Mouse (Mus musculus) layer of hippocampus, postnatal 10 days (tissue): ENCODE data around the gene App. TPM values are rescaled to one million over a fixed set of nuclear protein-coding genes. Genes with fewer than 3 reads are reported as not detected.

Source experiments
- DNase-seq, 2 experiments: peaks; one replicate each; pipeline ENCODE4 v3.0.0; 2021; ENCODE audit warnings: low spot score in 2 of 2
- total RNA-seq, 2 experiments: library from RNA; stranded (reverse); gene quantifications; 2 replicates each; pipeline ENCODE4 v1.2.3; 2021

App gene
- total RNA-seq, 2 experiments from 2014 or later, result 1,081 to 1,149 TPM

- DNase-seq, result no peak
Observed at GRCm38 (mm10) chr16:85124649-85125048, 48.9 kb downstream of the App start.

GRCm38 (mm10) chr16:85121983-85122382, 51.6 kb downstream of the App start:
- DNase-seq, result no peak

- DNase-seq, result no peak
Observed at GRCm38 (mm10) chr16:85118916-85119315, 54.6 kb downstream of the App start.

GRCm38 (mm10) chr16:85117541-85117940, 56.0 kb downstream of the App start:
- DNase-seq, result no peak

GRCm38 (mm10) chr16:85115837-85116236, 57.7 kb downstream of the App start:
- peak in 1 of 2 experiments; percentile 45 for DNase-seq

- no peak for DNase-seq
Observed at GRCm38 (mm10) chr16:85114742-85115141, 58.8 kb downstream of the App start.

- DNase-seq, result no peak
Observed at GRCm38 (mm10) chr16:85113941-85114340, 59.6 kb downstream of the App start.

- DNase-seq, result no peak
Observed at GRCm38 (mm10) chr16:85112254-85112653, 61.3 kb downstream of the App start.

- peak; percentile 37 to 48 for DNase-seq
Observed at GRCm38 (mm10) chr16:85110428-85110827, 63.1 kb downstream of the App start.

GRCm38 (mm10) chr16:85108486-85108885, 65.1 kb downstream of the App start:
- DNase-seq, result no peak

GRCm38 (mm10) chr16:85106644-85107323, 66.8 kb downstream of the App start:
- no peak for DNase-seq

- DNase-seq, result no peak
Observed at GRCm38 (mm10) chr16:85105603-85106002, 68.0 kb downstream of the App start.

- no peak for DNase-seq
Observed at GRCm38 (mm10) chr16:85103116-85103787, 70.3 kb downstream of the App start.

- DNase-seq, result no peak
Observed at GRCm38 (mm10) chr16:85101544-85101943, 72.0 kb downstream of the App start.

GRCm38 (mm10) chr16:85100806-85101205, 72.8 kb downstream of the App start:
- DNase-seq, result no peak

GRCm38 (mm10) chr16:85099487-85099886, 74.1 kb downstream of the App start:
- no peak for DNase-seq

- DNase-seq, result no peak
Observed at GRCm38 (mm10) chr16:85099044-85099443, 74.5 kb downstream of the App start.

- no peak for DNase-seq
Observed at GRCm38 (mm10) chr16:85096396-85096795, 77.2 kb downstream of the App start.

GRCm38 (mm10) chr16:85095923-85096322, 77.6 kb downstream of the App start:
- DNase-seq, result no peak

- no peak for DNase-seq
Observed at GRCm38 (mm10) chr16:85092644-85093091, 80.9 kb downstream of the App start.

- no peak for DNase-seq
Observed at GRCm38 (mm10) chr16:85092183-85092582, 81.4 kb downstream of the App start.

- no peak for DNase-seq
Observed at GRCm38 (mm10) chr16:85090992-85091391, 82.6 kb downstream of the App start.

- no peak for DNase-seq
Observed at GRCm38 (mm10) chr16:85088126-85088525, 85.4 kb downstream of the App start.
